Mouse (Mus musculus): Measurements from ENCODE around the gene Enoph1. TPM values are rescaled to one million over a fixed set of nuclear protein-coding genes. Genes with fewer than 3 reads are reported as not detected.

Enoph1 gene
- polyA plus RNA-seq, 1 experiment from 2014 or later, result 18.8 TPM

DNA sequence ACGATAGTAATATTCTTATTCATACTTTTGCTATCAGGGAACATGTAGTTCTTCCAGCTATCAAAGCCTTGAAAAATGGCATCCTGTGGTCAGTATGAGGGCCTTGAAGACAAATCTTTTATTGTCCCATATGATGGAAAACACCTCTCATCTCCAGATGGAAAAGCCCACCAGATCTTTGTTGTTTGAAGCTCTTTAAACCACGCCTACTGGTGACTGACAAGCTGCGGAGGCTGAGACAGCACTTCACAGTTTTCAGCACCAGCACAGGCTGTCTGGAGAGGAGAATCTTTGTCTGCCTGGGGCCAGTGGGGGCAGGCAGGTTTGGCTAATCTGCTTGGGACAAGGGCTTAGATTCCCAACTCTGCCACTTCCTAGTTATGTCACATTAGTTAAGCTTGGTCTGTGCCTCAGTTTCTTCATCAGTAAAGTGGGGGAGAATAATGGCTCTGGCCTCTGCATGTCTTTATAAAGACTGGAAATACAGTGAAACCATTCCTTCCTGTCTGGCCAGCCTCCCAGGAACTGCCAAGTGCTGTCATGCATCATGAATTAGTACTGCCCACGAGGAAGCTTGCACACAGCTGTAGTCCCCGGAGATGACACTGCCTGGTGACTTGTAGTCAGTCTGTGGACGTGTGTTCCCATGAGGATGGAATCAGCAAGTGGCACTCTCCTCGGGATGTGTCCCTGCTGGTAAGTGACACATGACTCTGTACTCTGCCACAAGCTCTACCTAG, 69.9 kb downstream of the Enoph1 start:
- no peak overlapping the region for H3K27ac ChIP-seq
- no peaks in the 10 kb centered on the region for H3K36me3 ChIP-seq (ENCODE audit: inconsistent target)
- H3K79me2 ChIP-seq (ENCODE audit: inconsistent target), result no peaks in the 10 kb centered on the region
- WGBS (ENCODE audit: missing documents), result 44% methylated on average over 7 of the region's 7 CpGs
- no peak overlapping the region for H3K4me3 ChIP-seq (ENCODE audit: inconsistent target)

DNA sequence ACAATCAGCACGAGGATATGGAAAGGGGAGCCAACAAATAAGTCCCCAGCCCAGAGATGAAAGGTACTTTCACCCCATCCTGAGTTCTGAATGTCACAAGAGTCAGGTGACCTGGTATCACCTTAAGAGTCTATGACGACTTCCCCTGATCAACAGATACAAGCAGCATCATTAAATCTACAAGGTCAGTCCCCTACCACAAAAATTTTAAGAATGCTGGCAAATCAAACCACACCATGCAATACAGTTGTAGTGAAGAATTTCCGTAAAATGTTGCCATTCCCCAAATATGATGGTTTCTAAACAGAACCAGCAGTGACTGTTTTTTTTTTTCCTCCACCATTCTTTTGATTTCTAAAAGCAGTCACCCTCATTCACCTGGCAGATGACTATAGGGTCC, 70.8 kb downstream of the Enoph1 start:
- WGBS (ENCODE audit: missing documents), result 91% methylated on average over 3 of the region's 3 CpGs
- no peak overlapping the region for H3K27ac ChIP-seq
- H3K79me2 ChIP-seq (ENCODE audit: inconsistent target), result no peaks in the 10 kb centered on the region
- H3K36me3 ChIP-seq (ENCODE audit: inconsistent target), result no peaks in the 10 kb centered on the region
- no peak overlapping the region for H3K4me3 ChIP-seq (ENCODE audit: inconsistent target)

DNA sequence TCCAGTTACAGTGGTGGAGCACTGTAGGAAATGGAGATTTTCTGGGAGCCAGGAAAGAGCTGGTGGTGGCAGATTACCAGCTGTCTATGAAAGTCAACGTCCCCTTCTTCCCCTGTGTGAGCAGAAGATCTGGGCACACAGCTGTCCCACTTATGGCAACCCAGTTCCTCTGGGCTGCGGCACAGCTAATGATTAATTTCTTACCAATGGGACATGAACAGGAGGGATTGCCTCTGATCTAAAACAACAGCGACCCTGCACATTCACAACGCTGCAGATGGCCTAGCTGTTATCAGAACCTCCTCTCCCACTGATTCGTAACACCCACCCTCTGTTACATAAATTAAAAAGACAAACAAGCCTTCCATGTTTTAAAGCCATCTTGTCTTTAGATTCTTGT, 73.6 kb downstream of the Enoph1 start:
- no peak overlapping the region for H3K27ac ChIP-seq
- H3K36me3 ChIP-seq (ENCODE audit: inconsistent target), result no peaks in the 10 kb centered on the region
- WGBS (ENCODE audit: missing documents), result 77% methylated on average over 5 of the region's 5 CpGs
- no peaks in the 10 kb centered on the region for H3K79me2 ChIP-seq (ENCODE audit: inconsistent target)
- no peak overlapping the region for H3K4me3 ChIP-seq (ENCODE audit: inconsistent target)

Other genes starting within 250 kb of the Enoph1 start
- gene Vamp9, start 133.7 kb upstream of the Enoph1 start, polyA plus RNA-seq (2018), result not detected in 3 replicates
- gene Hnrnpd, start 61.0 kb upstream of the Enoph1 start, polyA plus RNA-seq (2018), result 128 to 349 TPM (median 265 TPM) in 3 replicates
- 0.43 to 2.0 TPM (median 0.88 TPM) in 3 replicates for gene 4930524J08Rik, start 60.9 kb upstream of the Enoph1 start, polyA plus RNA-seq (2018)
- 82.5 to 143 TPM (median 94.5 TPM) in 3 replicates for gene Hnrnpdl, start 321 bp upstream of the Enoph1 start, polyA plus RNA-seq (2018)
- gene Tmem150c, start 119.8 kb downstream of the Enoph1 start, polyA plus RNA-seq (2018), result 0.11 TPM in 1 of 3 replicates, not detected in the others

All from macrophage (primary cell).